Mouse (Mus musculus): ENCODE measurements at regions not wholly inside any gene's neighbourhood (a gene's known extent, or its start where the extent isn't known, plus 50 kb on each side); places are given as distances from the start of the nearest gene placed in this dataset.

DNA sequence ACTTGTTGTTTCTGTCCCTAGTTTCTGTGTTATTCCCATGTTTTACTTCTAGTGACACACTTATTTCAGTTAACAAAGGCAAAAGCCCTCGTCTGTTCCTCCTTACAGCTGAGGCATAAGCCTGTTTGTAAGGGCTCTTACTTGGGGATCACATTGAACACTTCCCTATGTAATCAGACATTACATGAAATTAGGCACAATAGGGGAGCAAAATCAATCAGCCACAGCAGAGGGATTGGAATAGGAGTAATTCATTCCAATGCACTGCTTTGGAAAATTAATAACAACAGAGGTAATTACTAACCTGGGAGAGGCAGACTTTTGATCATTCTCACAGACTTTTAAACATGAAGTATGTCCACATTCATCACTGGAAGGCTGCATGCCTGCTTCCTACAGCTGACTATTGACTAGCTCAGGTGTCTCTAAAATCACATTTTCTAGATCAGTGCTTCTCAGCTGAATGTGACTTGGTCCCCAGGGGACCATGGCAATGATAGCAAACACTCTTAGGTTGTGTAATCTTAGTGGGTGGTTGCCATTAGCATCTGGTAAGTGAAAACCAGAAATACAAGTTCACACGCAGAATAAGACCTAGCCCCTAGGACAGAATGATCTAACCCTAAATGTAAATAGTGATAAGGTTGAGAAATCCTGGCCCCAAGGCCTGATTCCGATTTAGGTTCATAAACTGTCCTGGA, 146.5 kb upstream of the Crbn start:
- WGBS = 41% methylated on average over 3 of the region's 3 CpGs
- no peak overlapping the region for H3K9ac ChIP-seq (ENCODE audit: low read length)
- no peak overlapping the region for H3K4me2 ChIP-seq (ENCODE audit: low read depth, low read length)

GRCm38 (mm10) chr6:106950909-106951308, 151.0 kb upstream of the Crbn start:
- no peak overlapping the region for H3K4me2 ChIP-seq (ENCODE audit: low read depth, low read length)
- no peaks in the 10 kb centered on the region for H3K4me1 ChIP-seq (replicated peaks; ENCODE audit: control insufficient read depth, insufficient read depth, low read length)
- no peaks in the 10 kb centered on the region for H3K9me3 ChIP-seq (ENCODE audit: control insufficient read depth, low read length)
- no peaks in the 10 kb centered on the region for H3K36me3 ChIP-seq (ENCODE audit: control insufficient read depth, insufficient read depth, low read length)
- H3K4me3 ChIP-seq (ENCODE audit: low read length) = no peak overlapping the region
- no peak for ATAC-seq (ENCODE audit: low read depth)
- no peaks in the 10 kb centered on the region for H3K27me3 ChIP-seq (ENCODE audit: control insufficient read depth, insufficient read depth, low read depth, low read length)
- H3K27ac ChIP-seq (ENCODE audit: low read length) = no peak overlapping the region
- H3K9ac ChIP-seq (ENCODE audit: low read length) = no peak overlapping the region
- WGBS = 56% methylated on average over 4 of the region's 4 CpGs

More for the DNA sequence above, 146.5 kb upstream of the Crbn start:
- no peaks in the 10 kb centered on the region for H3K4me1 ChIP-seq (replicated peaks; ENCODE audit: control insufficient read depth, insufficient read depth, low read length)
- H3K9me3 ChIP-seq (ENCODE audit: control insufficient read depth, low read length) = no peaks in the 10 kb centered on the region
- H3K27ac ChIP-seq (ENCODE audit: low read length) = no peak overlapping the region
- ATAC-seq (ENCODE audit: low read depth) = no peak
- H3K27me3 ChIP-seq (ENCODE audit: control insufficient read depth, insufficient read depth, low read depth, low read length) = no peaks in the 10 kb centered on the region
- H3K4me3 ChIP-seq (ENCODE audit: low read length) = no peak overlapping the region
- H3K36me3 ChIP-seq (ENCODE audit: control insufficient read depth, insufficient read depth, low read length) = no peaks in the 10 kb centered on the region

- 79% methylated on average over 2 of the region's 2 CpGs for WGBS
- Histone ChIP-seq H3K4me2 (ENCODE audit: low read depth, low read length) (no peak overlapping the region), H3K9ac (ENCODE audit: low read length) (no peak overlapping the region)
These were observed 161.4 kb upstream of the Crbn start for GRCm38 (mm10) chr6:106961320-106961719.

DNA sequence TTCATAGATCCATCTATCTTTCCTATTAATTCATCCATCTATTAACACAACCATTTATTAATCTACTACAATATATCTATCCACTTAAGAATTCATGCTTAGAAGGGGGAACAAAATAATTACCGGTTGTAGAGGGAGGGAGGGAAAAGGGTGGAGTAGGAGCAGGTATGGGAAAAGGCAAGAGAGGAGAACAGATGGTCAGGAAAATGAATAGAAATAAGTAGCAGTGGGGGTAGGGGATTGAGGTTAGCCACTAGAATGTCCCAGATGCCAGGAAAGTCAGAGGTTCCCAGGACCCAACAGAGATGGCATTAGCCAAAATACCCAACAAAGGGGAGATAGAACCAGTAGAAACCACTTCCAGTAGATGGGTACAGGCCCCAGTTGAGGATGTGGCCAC, 164.5 kb upstream of the Crbn start:
- H3K27me3 ChIP-seq (ENCODE audit: control insufficient read depth, insufficient read depth, low read depth, low read length) = no peaks in the 10 kb centered on the region
- H3K36me3 ChIP-seq (ENCODE audit: control insufficient read depth, insufficient read depth, low read length) = no peaks in the 10 kb centered on the region
- H3K4me2 ChIP-seq (ENCODE audit: low read depth, low read length) = no peak overlapping the region
- H3K9ac ChIP-seq (ENCODE audit: low read length) = no peak overlapping the region
- no peaks in the 10 kb centered on the region for H3K4me1 ChIP-seq (replicated peaks; ENCODE audit: control insufficient read depth, insufficient read depth, low read length)
- 85% methylated on average over 1 of the region's 1 CpGs for WGBS
- no peaks in the 10 kb centered on the region for H3K9me3 ChIP-seq (ENCODE audit: control insufficient read depth, low read length)
- no peak overlapping the region for H3K27ac ChIP-seq (ENCODE audit: low read length)
- no peak for ATAC-seq (ENCODE audit: low read depth)
- H3K4me3 ChIP-seq (ENCODE audit: low read length) = no peak overlapping the region

More at GRCm38 (mm10) chr6:106961320-106961719, 161.4 kb upstream of the Crbn start:
- H3K4me1 ChIP-seq (replicated peaks; ENCODE audit: control insufficient read depth, insufficient read depth, low read length) = no peaks in the 10 kb centered on the region
- no peak for ATAC-seq (ENCODE audit: low read depth)
- no peaks in the 10 kb centered on the region for H3K9me3 ChIP-seq (ENCODE audit: control insufficient read depth, low read length)
- no peaks in the 10 kb centered on the region for H3K27me3 ChIP-seq (ENCODE audit: control insufficient read depth, insufficient read depth, low read depth, low read length)
- H3K4me3 ChIP-seq (ENCODE audit: low read length) = no peak overlapping the region
- no peak overlapping the region for H3K27ac ChIP-seq (ENCODE audit: low read length)
- H3K36me3 ChIP-seq (ENCODE audit: control insufficient read depth, insufficient read depth, low read length) = no peaks in the 10 kb centered on the region

GRCm38 (mm10) chr6:106975439-106975838, 175.6 kb upstream of the Crbn start:
- ATAC-seq (ENCODE audit: low read depth) = no peak
- no peak overlapping the region for H3K9ac ChIP-seq (ENCODE audit: low read length)
- H3K4me1 ChIP-seq (replicated peaks; ENCODE audit: control insufficient read depth, insufficient read depth, low read length) = no peaks in the 10 kb centered on the region
- no peak overlapping the region for H3K4me2 ChIP-seq (ENCODE audit: low read depth, low read length)
- H3K36me3 ChIP-seq (ENCODE audit: control insufficient read depth, insufficient read depth, low read length) = no peaks in the 10 kb centered on the region
- 27% methylated on average over 2 of the region's 2 CpGs for WGBS
- no peaks in the 10 kb centered on the region for H3K9me3 ChIP-seq (ENCODE audit: control insufficient read depth, low read length)
- no peak overlapping the region for H3K27ac ChIP-seq (ENCODE audit: low read length)
- H3K27me3 ChIP-seq (ENCODE audit: control insufficient read depth, insufficient read depth, low read depth, low read length) = no peaks in the 10 kb centered on the region
- no peak overlapping the region for H3K4me3 ChIP-seq (ENCODE audit: low read length)

DNA sequence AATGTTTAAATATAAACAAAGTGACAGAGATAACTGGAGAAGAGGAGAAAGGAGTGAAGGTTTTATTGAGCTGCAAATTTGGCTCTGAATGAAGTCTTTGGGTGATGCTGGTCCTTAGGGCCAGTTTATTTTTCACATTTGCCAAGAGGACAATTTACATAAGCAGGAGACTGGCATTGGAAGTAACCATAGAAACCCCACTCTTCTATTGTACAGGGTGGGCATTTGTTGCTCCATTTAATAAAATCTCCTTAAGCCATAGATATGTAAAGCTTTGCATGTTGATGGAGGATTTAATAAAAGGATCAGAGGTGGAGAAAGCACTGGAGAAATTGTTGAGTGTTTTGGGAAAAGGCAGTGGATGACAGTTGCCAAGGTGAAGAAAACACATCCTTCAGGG, 178.8 kb upstream of the Crbn start:
- Histone ChIP-seq H3K4me2 (ENCODE audit: low read depth, low read length) (no peak overlapping the region), H3K4me3 (ENCODE audit: low read length) (no peak overlapping the region), H3K27me3 (ENCODE audit: control insufficient read depth, insufficient read depth, low read depth, low read length) (no peaks in the 10 kb centered on the region), H3K27ac (ENCODE audit: low read length) (no peak overlapping the region), H3K9ac (ENCODE audit: low read length) (no peak overlapping the region), H3K9me3 (ENCODE audit: control insufficient read depth, low read length) (no peaks in the 10 kb centered on the region), H3K36me3 (ENCODE audit: control insufficient read depth, insufficient read depth, low read length) (no peaks in the 10 kb centered on the region), H3K4me1 (replicated peaks; ENCODE audit: control insufficient read depth, insufficient read depth, low read length) (no peaks in the 10 kb centered on the region)
- ATAC-seq (ENCODE audit: low read depth) = no peak

- no peak for ATAC-seq (ENCODE audit: low read depth)
- Histone ChIP-seq H3K4me1 (replicated peaks; ENCODE audit: control insufficient read depth, insufficient read depth, low read length) (no peaks in the 10 kb centered on the region), H3K36me3 (ENCODE audit: control insufficient read depth, insufficient read depth, low read length) (no peaks in the 10 kb centered on the region), H3K9me3 (ENCODE audit: control insufficient read depth, low read length) (no peaks in the 10 kb centered on the region), H3K27ac (ENCODE audit: low read length) (no peak overlapping the region), H3K27me3 (ENCODE audit: control insufficient read depth, insufficient read depth, low read depth, low read length) (no peaks in the 10 kb centered on the region), H3K4me2 (ENCODE audit: low read depth, low read length) (no peak overlapping the region), H3K9ac (ENCODE audit: low read length) (no peak overlapping the region), H3K4me3 (ENCODE audit: low read length) (no peak overlapping the region)
- WGBS = 73% methylated on average over 3 of the region's 3 CpGs
These were observed 179.9 kb upstream of the Crbn start for GRCm38 (mm10) chr6:106979755-106980154.

DNA sequence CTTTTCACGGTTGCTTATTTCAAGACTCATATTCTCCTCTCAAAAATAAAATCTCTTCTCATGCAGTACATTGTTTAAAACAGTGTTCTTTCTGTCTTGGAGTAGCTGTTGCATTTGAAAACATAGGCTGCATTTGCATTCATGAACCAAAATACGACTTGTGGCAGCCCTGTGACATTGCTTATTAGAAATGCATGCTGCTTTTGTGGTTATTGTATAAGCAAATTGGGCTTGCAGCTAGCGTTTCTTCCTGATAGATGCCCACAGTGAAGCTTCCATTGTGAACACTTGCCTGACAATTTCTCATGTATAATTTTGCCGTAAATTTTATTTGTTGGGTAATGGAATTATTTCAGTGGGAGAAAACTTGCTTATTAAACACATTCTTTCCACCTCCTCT, 180.3 kb upstream of the Crbn start:
- ATAC-seq (ENCODE audit: low read depth) = no peak
- Histone ChIP-seq H3K9me3 (ENCODE audit: control insufficient read depth, low read length) (no peaks in the 10 kb centered on the region), H3K36me3 (ENCODE audit: control insufficient read depth, insufficient read depth, low read length) (no peaks in the 10 kb centered on the region), H3K9ac (ENCODE audit: low read length) (no peak overlapping the region), H3K4me2 (ENCODE audit: low read depth, low read length) (no peak overlapping the region), H3K4me3 (ENCODE audit: low read length) (no peak overlapping the region), H3K27ac (ENCODE audit: low read length) (no peak overlapping the region), H3K4me1 (replicated peaks; ENCODE audit: control insufficient read depth, insufficient read depth, low read length) (no peaks in the 10 kb centered on the region), H3K27me3 (ENCODE audit: control insufficient read depth, insufficient read depth, low read depth, low read length) (no peaks in the 10 kb centered on the region)
- WGBS = 82% methylated on average over 4 of the region's 4 CpGs

GRCm38 (mm10) chr6:106981232-106981631, 181.4 kb upstream of the Crbn start:
- Histone ChIP-seq H3K4me3 (ENCODE audit: low read length) (no peak overlapping the region), H3K27me3 (ENCODE audit: control insufficient read depth, insufficient read depth, low read depth, low read length) (no peaks in the 10 kb centered on the region), H3K9ac (ENCODE audit: low read length) (no peak overlapping the region), H3K36me3 (ENCODE audit: control insufficient read depth, insufficient read depth, low read length) (no peaks in the 10 kb centered on the region), H3K4me2 (ENCODE audit: low read depth, low read length) (no peak overlapping the region), H3K9me3 (ENCODE audit: control insufficient read depth, low read length) (no peaks in the 10 kb centered on the region), H3K4me1 (replicated peaks; ENCODE audit: control insufficient read depth, insufficient read depth, low read length) (no peaks in the 10 kb centered on the region), H3K27ac (ENCODE audit: low read length) (no peak overlapping the region)
- ATAC-seq (ENCODE audit: low read depth) = no peak
- WGBS = 70% methylated on average over 1 of the region's 1 CpGs

Measured in lung, embryonic 16.5 days (tissue).